Mouse (Mus musculus) left cerebral cortex, adult 11 months (tissue): ENCODE results near the gene Anapc10.
"Not testable (repeated sequence)": the region's sequence is repeated elsewhere in the genome, so short reads cannot be mapped to it uniquely, and the experiment has no call there.

Experiments
- DNase-seq: peaks from one replicate; pipeline ENCODE4 v3.0.0; 2022; ENCODE audit warnings: low spot score

Anapc10 gene

DNA sequence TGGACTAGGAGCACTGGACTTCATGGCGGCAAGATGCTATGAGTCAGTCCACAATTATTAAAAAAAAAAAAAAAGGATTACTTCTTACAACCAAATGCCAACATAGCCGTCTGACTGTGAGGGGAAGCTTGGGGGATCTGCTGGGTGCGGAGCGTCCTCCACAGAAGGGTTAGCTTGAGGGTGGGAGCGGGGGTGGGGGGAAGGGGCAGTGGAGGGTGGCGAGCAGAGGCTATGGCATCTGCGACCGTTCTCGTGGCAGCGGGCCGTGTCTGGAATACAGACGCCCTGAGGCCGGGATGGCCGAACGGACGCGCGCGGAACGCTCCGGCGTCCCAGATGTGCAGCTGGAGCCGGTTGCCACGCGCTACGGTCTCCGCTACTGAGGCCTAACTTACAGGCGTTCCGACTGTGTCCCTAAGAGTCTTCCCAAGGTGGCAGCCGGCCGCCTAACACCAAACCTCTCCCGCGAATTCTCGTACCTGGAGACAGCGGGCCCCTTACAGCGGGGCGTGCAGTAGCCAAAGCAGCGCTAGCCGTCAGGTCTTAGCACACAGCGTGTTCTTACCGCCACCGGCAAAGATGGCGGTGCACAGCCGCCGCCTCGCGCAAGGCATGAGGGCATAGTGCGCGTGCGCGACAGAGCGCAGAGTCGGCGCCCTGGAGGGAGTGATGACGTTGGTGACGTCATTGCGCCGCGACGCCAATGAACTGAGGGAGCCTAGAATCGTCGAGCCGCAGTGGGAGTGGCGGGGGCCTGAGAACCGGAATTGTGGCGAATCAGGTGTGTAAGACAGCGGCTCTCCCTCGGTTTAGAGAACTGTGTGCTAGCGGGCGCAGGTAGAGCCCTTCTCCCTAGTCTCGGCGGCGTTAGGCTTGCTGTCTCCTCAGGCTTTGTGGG lies at the start of gene Anapc10, which contains the start of gene Abce1:
Gene Anapc10, plus strand, starts transcription at position 757 of the 898 bp plus-strand sequence.
Gene Abce1, minus strand, starts transcription at position 677 of the 898 bp plus-strand sequence.
- DNase-seq: peak; percentile 95

DNA sequence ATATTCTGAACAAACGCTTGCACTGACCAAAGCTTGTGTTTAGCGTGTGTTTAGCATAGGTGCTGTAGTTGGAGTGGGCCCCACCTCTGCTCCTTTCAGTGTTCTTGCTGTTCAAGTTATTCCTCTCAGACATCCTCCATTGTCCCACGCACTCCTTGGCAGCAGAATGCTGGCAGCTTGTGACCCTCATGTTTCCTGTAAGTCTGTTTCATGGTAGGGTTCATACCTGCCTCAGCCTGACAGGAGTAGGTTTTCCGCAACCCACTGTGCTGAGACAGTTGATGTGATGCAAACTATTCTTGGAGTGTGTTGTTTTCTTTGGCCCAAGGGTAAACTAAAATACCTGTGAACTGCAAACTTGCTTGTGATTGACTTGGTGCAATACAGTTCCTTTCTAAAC lies 35.2 kb upstream of the Anapc10 start:
- DNase-seq: no peak

DNA sequence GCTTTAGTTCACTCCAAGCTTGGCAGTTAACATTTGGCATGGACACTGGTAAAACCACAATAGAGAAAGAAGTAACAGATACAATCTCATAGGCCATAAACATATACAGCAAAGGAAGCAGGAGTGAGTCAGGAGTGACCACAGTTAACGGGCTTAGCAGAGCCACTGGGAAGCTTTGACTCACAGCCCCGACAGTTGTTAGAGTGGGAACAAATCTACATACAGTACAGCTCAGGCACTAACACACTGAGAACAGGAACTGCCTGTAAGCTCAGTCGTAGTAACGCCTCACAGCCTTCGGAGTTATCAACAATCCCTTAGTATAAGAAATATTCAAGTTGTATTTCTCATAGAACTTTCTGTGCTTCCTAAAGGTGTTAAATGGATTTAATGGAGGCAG lies 32.6 kb upstream of the Anapc10 start:
- no peak for DNase-seq

DNA sequence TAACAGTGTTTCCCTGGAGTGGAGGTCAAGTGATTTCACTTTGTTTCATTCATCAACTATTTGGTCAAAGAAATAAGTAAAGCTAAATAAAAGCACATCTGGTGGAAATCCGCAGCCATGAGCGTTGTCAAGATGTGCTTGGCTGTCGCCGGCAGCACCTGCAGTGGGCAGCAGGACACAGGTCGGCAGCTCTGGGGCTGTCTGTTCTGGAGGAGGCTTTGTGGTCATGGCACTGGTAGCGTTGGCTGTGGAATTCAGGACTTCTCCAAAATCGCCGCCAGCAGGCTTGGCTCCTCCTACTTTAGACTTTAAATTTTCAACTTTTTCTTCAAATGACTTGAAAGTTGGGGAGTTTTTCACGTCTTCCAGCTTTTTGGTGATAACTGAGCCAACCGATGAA lies 31.5 kb upstream of the Anapc10 start:
- not testable (repeated sequence) for DNase-seq

DNA sequence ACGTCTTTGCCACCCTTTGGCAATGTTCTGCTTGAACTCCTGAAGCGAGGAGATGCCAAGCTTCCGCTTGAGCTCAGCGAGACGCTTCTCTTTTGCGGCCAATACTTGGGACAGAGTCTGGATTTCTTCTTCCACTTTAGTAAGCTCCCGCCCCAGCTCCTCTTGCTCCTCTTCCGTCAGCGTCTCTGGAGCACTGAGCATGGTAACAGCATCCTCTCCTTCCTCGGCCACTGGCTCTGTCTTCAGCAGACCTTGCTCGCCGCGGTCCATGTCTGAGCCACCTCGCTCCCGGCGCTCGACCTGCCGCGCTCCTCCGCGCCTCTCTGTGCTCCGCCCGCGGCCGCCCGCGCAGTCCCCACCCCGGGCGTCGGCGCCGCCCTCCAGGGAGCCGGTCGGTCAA lies 31.1 kb upstream of the Anapc10 start:
- no peak for DNase-seq

DNA sequence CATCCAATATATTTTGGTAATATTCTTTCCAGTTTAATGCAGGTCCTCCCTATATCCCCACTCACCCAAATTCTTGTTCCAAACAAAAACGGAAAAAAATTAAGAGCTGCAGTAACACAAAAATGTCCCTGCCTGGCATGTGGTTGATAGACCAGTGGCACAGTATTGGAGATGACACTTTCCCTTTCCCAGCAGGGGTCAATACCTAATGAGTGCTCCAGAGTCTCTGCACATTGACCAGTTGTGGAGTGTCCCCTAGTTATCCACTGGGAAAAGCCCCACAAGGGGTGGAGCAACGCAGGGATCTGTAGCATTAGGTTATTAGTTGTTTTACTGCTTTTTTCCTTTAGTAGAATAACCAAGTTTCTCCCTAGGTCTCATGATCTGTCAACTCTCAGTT lies 30.7 kb upstream of the Anapc10 start:
- no peak for DNase-seq

DNA sequence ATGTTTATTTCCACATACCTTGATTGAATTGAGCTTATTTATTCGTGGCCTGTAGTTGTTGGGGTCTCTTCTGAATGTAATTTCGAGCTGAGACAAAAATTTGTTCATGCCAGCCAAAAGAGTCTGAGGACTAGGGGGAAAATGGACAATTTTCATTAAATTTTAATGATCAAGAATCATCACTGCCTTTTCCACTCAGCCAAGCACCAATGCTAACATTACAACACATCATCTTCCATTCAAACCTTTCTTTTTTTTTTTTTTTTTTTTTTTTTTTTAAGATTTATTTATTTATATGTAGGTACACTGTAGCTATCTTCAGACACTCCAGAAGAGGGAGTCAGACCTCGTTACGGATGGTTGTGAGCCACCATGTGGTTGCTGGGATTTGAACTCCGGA lies 25.7 kb upstream of the Anapc10 start:
- not testable (repeated sequence) for DNase-seq

DNA sequence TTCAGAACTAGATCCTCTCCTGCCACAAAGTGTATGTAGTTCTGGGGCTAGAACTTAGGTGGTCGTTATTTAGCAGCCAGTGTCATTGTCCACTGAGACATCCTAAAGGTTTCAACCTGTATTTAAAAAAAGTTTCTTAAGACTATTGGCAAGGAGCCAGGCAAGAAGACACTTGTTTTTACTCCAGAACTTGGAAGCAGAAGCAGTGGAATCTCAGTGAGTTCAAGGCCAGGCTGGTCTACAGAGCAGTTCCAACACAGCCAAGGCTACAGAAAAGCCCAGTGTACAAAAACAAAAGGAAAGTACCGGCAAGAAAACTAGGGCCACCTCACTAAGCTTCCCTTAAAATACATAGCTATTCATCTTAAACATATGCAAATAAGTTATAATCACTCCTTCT lies 19.1 kb upstream of the Anapc10 start:
- DNase-seq: no peak

DNA sequence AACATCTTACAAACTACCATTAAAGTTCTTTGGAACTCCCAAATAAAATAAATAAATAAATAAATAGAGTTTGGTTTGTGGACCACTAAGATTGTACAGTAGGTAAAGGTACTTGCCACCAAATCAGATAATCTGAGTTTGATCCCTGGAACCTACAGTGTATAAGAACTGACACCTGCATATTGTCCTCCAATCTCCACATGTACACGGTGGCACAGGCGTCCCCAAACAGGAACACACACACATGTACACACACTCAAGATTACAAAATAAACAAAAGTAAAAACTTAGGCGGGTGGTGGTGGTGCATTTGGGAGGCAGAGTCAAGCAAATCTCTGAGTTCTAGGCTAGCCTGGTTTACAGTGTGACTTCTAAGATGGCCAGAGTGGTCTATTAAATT lies 4.9 kb upstream of the Anapc10 start:
- no peak for DNase-seq

DNA sequence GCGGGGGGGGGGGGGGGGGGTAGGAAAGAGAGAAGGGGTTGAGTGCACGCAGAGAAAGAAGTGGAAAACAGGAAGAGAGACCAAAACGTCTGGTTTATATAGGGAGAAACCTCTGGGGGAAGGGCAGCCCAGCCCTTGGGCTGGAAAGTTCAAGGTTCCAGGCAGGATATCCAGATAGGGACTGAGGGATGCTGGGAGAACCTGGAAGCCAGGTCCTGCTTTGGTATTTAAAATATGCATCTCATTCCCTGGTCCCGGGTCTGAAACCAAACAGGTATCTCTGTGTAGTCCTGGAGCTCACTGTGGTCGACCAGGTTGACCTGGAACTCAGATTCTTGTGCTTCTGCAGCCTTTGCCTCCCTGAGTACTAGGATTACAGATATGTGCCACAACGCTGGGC lies 1.1 kb downstream of the Anapc10 start:
- no peak for DNase-seq

DNA sequence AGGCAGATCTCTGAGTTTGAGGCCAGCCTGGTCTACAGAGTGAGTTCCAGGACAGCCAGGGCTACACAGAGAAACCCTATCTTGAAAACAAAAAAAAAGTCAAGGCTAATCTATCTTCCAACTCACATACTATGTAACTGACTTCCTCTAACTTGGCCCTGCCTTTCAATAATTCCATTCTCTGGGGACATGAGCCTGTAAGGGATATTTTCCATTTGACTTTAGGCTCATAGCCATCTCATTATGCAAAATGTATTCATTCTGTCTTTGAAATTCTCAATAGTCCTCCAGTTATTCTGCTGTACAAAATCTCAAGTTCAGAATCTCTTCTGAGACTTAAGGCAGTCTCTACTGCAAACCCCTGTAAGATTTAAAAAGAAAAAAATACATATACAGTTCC lies 9.9 kb downstream of the Anapc10 start:
- DNase-seq: no peak

DNA sequence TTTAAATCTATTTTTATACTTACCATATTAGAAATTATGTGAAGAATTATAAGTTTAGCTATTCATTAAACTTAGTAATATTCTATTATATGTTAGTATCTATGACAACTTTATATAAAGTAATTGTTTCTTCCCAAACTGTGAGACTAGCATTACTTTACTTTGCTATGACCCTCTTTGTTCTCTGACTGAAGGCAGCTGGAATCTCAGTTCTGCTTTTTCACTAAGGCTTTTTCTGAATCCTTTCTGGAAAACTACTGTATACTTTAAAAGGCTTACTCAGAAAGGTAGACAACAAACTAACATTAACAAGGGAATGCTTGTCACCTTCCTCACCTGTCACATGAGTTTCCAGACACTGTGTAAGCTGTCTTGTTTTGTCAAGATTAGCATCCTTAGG lies 11.7 kb downstream of the Anapc10 start:
- DNase-seq: no peak

DNA sequence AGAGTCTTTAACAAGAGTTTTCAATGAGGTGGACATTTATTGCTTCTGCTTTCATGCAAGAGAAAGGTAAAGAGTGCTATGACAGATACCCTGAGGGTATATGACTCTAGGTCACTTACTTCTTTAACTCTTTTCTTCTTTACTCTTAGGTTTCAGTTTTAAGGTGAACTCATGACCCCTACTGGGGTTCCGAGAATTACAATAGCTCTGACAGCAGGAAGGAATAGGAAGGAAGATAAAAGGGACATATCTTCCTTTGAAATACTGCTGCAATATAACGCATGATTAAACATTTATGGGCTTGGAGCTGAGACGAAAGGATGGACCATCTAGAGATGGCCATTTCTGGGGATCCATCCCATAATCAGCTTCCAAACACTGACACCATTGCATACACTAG lies 13.0 kb downstream of the Anapc10 start:
- DNase-seq: no peak

DNA sequence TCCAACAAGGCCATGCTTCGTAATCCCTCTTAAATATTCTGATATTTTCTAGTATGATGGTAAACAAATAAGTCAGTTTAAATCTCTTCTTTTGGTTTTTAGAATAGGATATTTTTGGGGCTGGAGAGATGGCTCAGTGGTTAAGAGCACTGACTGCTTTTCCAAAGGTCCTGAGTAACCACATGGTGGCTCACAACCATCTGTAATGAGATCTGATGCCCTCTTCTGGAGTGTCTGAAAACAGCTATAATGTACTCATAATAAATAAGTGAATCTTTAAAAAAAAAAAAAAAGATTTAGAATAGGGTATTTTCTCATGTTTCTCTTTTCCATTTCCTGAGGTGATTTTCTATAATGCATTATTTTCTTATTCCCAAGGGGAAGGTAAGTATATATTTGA lies 16.3 kb downstream of the Anapc10 start:
- DNase-seq: no peak

DNA sequence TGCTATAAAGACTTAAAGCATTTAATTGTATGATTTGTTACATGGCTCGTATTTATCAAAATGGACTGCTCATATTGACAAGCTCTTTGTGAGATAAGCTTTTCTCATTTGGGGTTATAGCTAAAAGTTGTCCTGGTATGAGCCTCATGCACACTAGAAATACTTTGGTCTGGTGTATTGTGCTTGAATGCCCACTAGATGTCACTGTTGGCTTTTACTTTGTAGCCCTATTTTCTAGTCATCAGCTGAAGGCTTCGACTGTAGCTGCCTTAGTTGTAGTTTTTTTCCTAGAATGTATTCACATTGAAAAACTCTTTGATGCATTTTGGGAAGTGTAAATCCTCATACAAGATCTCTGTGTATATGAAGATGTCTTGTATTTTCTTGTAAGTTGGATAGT lies 22.7 kb downstream of the Anapc10 start:
- peak; percentile 19 for DNase-seq

DNA sequence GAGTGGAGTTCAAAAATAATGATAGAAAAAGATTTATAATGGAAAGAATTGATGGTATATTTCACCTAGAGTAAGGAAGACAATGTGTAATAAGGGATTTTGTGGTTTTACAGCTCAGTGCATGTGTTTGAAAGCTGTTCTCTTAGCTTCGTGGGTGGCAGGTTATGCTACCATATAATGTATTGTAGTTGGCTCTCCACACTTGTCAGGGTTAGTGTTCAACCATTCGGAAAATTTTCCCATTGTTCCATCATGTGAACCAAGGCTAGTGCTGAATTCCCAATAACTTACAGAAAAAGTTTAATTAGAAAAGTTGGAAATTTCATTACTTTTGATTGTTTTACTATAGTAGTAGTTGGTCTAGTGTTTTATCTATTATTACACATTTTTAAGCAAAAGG lies 36.6 kb downstream of the Anapc10 start:
- no peak for DNase-seq

DNA sequence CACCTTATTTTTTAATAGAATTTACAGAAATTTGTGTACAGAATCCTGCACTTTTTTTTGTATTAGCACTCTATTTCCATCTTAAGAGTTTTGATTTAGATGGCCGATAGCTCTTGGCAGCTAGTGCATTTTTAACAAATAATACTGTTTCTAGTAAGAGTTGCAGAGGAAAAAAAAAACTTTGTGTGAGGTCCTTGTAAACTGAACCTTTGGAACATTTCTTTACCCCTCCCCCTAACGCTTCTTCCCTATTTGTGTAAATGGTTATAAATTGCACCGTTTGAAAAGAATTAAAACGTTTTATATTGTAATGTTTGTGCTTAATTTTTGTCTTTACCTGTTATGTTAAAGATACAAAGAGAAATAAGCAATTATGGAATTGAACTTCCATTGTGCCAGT lies 37.0 kb downstream of the Anapc10 start:
- no peak for DNase-seq

DNA sequence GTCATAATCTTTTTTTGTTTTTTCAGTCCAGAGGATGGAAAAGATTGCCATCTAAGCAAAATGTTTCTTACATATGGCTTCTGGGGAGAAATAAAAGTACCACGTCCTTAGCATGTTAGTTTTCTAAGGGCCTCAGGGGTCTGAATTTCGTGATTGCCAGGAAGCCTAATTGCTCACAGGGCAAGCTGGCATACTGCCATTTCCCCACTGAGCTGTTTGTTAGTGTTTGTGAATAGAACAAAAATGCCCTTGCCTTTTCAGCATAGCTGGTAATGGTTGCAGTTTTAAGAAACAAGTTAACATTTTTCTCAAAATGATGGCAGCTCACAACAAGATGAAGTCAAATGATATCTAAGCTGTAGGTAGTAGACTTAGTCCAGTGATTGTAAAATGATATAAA lies 38.7 kb downstream of the Anapc10 start:
- DNase-seq: no peak

DNA sequence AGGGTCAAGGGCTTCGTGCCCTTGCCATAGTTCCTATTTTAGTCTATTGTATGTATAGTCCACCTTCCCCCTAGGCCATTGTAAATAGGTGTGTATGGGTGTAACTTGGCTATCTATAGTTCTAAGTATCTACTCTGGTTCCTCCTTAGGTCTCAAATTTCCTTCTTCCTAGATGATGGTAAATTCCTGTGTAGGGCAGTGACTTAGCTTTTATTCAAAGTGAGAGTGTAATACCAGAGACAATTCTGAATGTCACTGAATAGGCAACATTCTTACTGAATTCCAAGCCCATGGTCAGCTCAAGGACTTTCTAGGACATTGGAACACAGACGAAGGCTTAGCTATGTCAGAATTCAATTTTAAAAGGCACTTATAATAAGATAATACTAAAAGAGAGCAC lies 83.3 kb downstream of the Anapc10 start:
- not testable (repeated sequence) for DNase-seq

DNA sequence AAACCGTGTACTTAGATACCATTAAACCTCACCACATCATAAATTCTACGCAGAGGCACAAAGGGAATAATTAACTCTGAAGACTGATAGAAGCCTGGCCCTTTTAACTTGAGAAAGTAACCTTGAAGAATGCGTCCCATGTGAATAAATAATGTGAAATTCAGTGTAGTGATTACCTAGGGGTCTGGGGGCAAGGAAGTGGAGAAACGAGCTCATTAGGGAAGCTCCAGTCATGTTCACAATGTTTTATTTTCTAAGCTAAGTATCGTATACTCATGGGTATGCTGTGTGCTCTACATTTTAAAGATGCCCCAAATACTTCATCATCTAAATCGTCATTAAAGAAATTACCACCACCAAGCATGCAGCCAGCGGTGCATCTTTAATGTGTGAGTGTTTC lies 85.1 kb downstream of the Anapc10 start:
- no peak for DNase-seq

DNA sequence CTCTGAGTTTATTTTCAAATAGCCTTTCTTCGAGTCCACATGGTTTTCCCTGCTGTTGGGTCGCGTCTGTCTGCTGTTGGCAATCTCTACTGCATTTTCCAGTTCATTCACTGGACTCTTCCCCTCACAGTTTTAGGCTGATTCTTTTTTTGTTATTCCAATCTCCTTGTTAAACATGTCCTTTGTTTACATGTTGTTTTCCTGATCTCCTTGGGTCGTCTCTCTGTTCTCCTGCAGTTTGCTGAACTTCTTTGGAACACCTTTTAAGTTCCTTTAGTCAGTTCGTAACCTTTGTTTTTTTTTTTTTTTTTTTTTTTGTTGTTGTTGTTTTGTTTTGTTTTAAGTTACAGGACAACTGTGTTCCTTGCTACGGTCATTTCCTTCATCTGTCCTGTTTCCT lies 92.9 kb downstream of the Anapc10 start:
- DNase-seq: no peak

DNA sequence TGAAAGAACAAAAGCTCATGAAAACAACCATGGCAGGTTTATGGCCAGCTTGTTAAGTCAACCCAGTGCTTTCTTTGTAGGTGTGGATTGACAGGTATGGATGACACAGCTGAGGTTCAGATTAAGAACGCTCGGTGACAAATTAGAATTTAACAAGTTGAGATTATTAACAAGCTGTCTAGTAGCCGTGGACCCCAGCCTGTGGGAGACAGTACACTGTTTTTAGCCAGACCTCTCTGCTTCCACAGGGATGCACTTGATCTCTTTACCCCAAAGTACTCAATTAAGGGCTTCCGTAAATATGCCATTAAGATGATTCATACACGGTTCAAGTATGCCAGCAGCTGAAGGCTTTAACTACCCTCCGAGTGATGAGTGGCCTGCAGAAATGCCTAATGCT lies 95.4 kb downstream of the Anapc10 start:
- no peak for DNase-seq

DNA sequence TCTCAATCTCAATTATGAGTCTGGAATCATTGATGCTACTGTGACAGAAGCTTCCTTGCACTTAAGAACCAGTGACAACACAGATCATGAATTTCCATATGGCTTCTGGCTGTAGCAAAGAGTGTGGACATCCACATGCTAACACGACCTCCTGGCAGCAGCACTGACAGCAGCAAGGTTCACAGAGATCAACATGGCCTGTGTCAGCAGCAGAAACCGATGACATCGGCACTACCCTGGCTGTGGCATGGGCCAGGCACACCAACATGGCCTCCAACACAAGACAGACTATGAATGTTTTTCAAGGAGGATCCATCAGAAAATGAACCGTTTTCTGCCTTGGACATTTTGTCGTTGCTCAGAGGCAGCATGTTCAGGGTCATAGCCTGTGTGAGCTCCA lies 114.9 kb downstream of the Anapc10 start:
- no peak for DNase-seq
